Comparison of ENCODE assay signal across 10 mouse cellular contexts in genomic region chr11:72522616-72523041, GRCm38 (mm10). TPM values are rescaled to one million over a fixed set of nuclear protein-coding genes. Genes with fewer than 3 reads are reported as not detected.
DNase-seq lines count a peak whose midpoint lies in the region; ATAC-seq lines count a peak whose summit lies in the region.
"Had no signal": no experiment of that assay in that cellular context is flagged by ENCODE, and none has a peak within 500 bp of the region (broad histone marks: within the 10 kb centered on the region; RNA-seq: fewer than 3 reads in every experiment).

No protein-coding gene starts in this region.

- WGBS in forebrain, embryonic 14.5 days: 50% methylated on average over 5 of the region's 5 CpGs
- 90% methylated on average over 5 of the region's 5 CpGs for WGBS in forebrain, embryonic 12.5 days
- WGBS in neural tube, embryonic 15.5 days: 76% methylated on average over 5 of the region's 5 CpGs

- H3K4me1 ChIP-seq in forebrain, embryonic 14.5 days (ENCODE audit: control insufficient read depth, insufficient read depth, low read length): no peaks in the 10 kb centered on the region
- H3K4me1 ChIP-seq in forebrain, embryonic 12.5 days: no peaks in the 10 kb centered on the region
- H3K4me1 ChIP-seq in neural tube, embryonic 15.5 days: peaks cover 4% of the 10 kb centered on the region; the same call in 1 of the 2 replicates

- peak; percentile 76 for DNase-seq in forebrain, embryonic 14.5 days (ENCODE audit: low spot score)
- DNase-seq in Muller cell, postnatal 12 days (ENCODE audit: inconsistent ontology term): peak; percentile 77
- DNase-seq in fibroblast of lung, adult 2 months (ENCODE audit: low read depth): peak; percentile 56
- DNase-seq in kidney, postnatal 36 days: peak; percentile 71 to 76
- peak; percentile 53 to 70 for DNase-seq in lung, postnatal 4 days
- no peak for DNase-seq in urinary bladder, postnatal 10 days (ENCODE audit: low spot score)

- ATAC-seq in forebrain, embryonic 14.5 days: peak; percentile 37; the same call in 1 of the 2 replicates
- ATAC-seq in forebrain, embryonic 12.5 days (ENCODE audit: low FRiP score): no peak
- ATAC-seq in neural tube, embryonic 15.5 days (ENCODE audit: low FRiP score): no peak

- H3K9ac ChIP-seq in forebrain, embryonic 14.5 days (ENCODE audit: low read length): no peak overlapping the region
- H3K9ac ChIP-seq in forebrain, embryonic 12.5 days: no peak overlapping the region
- H3K9ac ChIP-seq in neural tube, embryonic 15.5 days (replicated peaks): no peak overlapping the region

- H3K9me3 ChIP-seq in forebrain, embryonic 14.5 days (replicated peaks; ENCODE audit: control insufficient read depth, low read length): no peaks in the 10 kb centered on the region
- H3K9me3 ChIP-seq in forebrain, embryonic 12.5 days: no peaks in the 10 kb centered on the region
- no peaks in the 10 kb centered on the region for H3K9me3 ChIP-seq in neural tube, embryonic 15.5 days (replicated peaks)

- no peak overlapping the region for H3K27ac ChIP-seq in forebrain, embryonic 14.5 days (ENCODE audit: low read depth, low read length)
- H3K27ac ChIP-seq in forebrain, embryonic 12.5 days: no peak overlapping the region
- no peak overlapping the region for H3K27ac ChIP-seq in neural tube, embryonic 15.5 days (replicated peaks)
- H3K27ac ChIP-seq: macrophage had no signal

- H3K4me3 ChIP-seq in forebrain, embryonic 14.5 days (ENCODE audit: low read depth, low read length): no peak overlapping the region
- H3K4me3 ChIP-seq in forebrain, embryonic 12.5 days (replicated peaks): no peak overlapping the region
- no peak overlapping the region for H3K4me3 ChIP-seq in neural tube, embryonic 15.5 days (replicated peaks)

- no peak overlapping the region for H3K4me2 ChIP-seq in forebrain, embryonic 14.5 days (ENCODE audit: low read length)
- H3K4me2 ChIP-seq in forebrain, embryonic 12.5 days: no peak overlapping the region
- H3K4me2 ChIP-seq in neural tube, embryonic 15.5 days: no peak overlapping the region

- H3K36me3 ChIP-seq in forebrain, embryonic 14.5 days (ENCODE audit: control insufficient read depth, insufficient read depth, low read length): no peaks in the 10 kb centered on the region
- no peaks in the 10 kb centered on the region for H3K36me3 ChIP-seq in forebrain, embryonic 12.5 days (replicated peaks)
- H3K36me3 ChIP-seq in neural tube, embryonic 15.5 days: no peaks in the 10 kb centered on the region

- H3K27me3 ChIP-seq in forebrain, embryonic 14.5 days (replicated peaks; ENCODE audit: control insufficient read depth, insufficient read depth, low read length): no peaks in the 10 kb centered on the region
- H3K27me3 ChIP-seq in forebrain, embryonic 12.5 days: no peaks in the 10 kb centered on the region
- H3K27me3 ChIP-seq in neural tube, embryonic 15.5 days (replicated peaks): no peaks in the 10 kb centered on the region

RNA-seq across cellular contexts. Expression of gene Spns3, which starts 27.7 kb away (rescaled TPM):
- 0.10 and 0.16 TPM in 2 replicates for polyA plus RNA-seq in forebrain, embryonic 14.5 days (2014; fragmentation: Nextera tagmentation; extraction: Ambion mirVana)
- polyA plus RNA-seq in forebrain, embryonic 12.5 days (2016; fragmentation: Nextera tagmentation; extraction: Ambion mirVana): not detected in 2 replicates
- 0.06 and 1.1 TPM in 2 replicates for polyA plus RNA-seq in neural tube, embryonic 15.5 days (2015; fragmentation: Nextera tagmentation; extraction: Ambion mirVana)
- polyA plus RNA-seq: macrophage; stomach, embryonic 14.5 days had no signal

RNA-seq across cellular contexts. Expression of gene Spns2, which starts 32.9 kb away (rescaled TPM):
- polyA plus RNA-seq in forebrain, embryonic 14.5 days (2014; fragmentation: Nextera tagmentation; extraction: Ambion mirVana): 4.6 and 5.8 TPM in 2 replicates
- 4.9 and 5.4 TPM in 2 replicates for polyA plus RNA-seq in forebrain, embryonic 12.5 days (2016; fragmentation: Nextera tagmentation; extraction: Ambion mirVana)
- polyA plus RNA-seq in neural tube, embryonic 15.5 days (2015; fragmentation: Nextera tagmentation; extraction: Ambion mirVana): 9.4 and 12.6 TPM in 2 replicates
- polyA plus RNA-seq: macrophage had no signal
